Mouse (Mus musculus) spleen, embryonic (tissue): ENCODE results near the gene Sec14l1.

Source experiments
- CTCF ChIA-PET: fragments of 350-600 bp; sonication (Branson Sonifier 250); formaldehyde crosslinking; loops from one replicate; lab custom pipeline; 2022; lab: Charles Lee

The Sec14l1 gene

DNA sequence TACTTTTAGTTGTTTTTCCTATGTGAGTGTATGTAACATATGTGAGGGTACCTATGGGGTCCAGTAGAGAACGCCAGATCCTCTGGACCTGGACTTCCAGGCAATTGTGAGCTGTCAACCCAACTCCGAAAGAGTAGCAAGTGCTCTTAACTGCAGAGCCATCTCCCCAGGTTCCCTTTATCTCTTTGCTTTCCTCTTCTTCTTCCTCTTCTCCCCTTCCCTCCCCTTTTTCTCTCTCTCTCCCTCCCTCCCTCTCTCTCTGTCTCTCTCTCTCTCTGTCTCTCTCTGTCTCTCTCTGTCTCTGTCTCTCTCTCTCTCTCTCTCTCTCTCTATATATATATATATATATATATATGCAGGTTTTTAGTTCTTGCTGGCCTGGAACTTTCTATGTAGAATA lies 7.1 kb upstream of the Sec14l1 start:
- CTCF ChIA-PET = no interaction called here

DNA sequence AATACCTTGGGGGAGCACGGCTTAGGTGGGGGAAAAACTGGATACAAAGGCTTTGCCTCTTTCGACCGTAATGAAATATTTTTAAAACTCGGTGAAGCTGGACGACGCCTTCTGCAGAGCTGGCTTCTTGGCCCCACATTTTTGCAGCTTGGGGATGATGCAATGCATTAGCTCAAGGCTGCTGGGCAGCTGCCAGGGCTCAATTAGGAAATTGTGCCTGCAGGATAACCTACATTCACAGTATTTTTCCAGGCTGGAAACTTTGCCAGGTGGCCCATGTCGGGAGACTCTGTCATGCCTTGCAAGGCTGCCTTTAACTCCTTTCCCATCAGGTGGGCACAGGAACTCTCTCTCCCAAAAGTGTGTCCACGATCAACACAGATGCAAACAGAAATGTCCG lies 6.4 kb upstream of the Sec14l1 start:
- CTCF ChIA-PET = no interaction called here

- CTCF ChIA-PET = interaction anchor here (0.5 to 0.7 kb wide), 2 partner anchors 11 to 576 kb away, joined by 3 to 4 read pairs; no protein-coding TSS in a partner anchor
Observed at GRCm38 (mm10) chr11:117109179-117109954, 5.6 kb upstream of the Sec14l1 start.

DNA sequence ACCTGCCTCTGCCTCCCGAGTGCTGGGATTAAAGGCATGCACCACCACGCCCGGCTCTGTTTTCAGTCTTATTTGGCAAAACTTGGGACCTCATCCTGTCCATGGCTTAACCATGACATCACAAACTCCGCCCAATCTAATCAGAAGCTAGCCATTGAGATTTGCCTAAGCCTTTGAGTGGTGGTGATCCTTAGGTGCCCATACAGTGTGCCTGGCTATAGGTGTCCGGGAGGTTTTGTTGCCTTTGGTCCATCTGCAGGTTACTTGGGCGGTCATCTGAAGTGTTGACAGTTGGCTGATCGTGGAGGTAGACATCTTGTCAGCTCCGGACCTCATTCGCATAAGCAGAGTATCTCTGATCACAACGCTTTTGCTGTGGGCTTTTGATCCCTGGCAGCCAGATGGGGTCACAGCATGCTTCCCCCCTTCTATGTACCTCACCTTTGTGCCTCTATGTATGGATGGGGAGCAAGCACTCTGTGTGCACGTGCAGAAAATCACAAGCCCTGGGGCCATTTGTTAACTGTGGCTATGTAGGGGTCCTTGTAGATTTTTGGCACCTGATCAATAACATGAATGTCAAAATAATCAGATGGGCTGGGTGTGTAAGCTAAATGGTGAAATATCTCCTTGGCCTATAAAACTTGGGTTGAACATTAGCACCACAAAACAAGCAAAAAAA lies 2.9 kb upstream of the Sec14l1 start:
- CTCF ChIA-PET = interaction anchor here (0.7 kb wide), 1 partner anchor 29 kb away, joined by 13 read pairs; no protein-coding TSS in a partner anchor

DNA sequence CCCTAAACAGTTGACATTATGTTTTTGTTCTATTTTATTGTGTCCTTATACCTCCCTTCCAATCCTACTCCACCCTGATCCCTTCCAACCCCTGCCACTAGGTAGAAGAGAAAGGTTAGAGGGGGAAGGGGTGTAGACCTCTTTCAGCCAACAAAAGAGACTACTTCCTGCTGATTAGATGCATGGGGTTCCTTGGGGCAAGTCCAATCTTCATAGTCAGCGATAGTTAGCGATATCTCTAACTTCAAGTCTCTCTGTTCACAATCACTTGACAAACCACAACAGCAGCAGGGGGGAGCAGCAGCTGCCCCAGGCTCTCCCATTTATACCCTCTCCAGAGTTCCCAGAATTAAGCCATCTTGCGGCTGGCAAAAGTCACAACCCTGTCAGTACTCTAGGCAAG lies 2.3 kb upstream of the Sec14l1 start:
- CTCF ChIA-PET = no interaction called here

DNA sequence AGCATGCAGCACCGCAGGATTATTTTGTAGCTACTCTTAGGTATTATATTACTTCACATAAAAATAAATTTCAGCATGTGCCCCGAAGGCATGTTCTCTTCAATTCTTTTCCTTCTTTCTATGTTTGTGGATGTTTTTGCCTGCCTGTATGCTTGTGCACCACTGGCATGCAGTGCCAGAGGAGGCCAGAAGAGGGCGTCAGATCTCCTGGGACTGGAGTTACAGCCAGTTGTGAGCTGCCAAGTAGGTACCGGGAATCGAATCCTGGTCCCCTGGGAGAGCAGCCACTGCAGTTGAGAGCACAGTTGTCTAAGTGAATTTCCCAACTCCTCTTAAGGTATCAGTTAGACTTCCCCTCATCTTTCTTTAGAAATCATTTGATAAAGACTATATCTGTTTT lies 1.6 kb upstream of the Sec14l1 start:
- CTCF ChIA-PET = no interaction called here

DNA sequence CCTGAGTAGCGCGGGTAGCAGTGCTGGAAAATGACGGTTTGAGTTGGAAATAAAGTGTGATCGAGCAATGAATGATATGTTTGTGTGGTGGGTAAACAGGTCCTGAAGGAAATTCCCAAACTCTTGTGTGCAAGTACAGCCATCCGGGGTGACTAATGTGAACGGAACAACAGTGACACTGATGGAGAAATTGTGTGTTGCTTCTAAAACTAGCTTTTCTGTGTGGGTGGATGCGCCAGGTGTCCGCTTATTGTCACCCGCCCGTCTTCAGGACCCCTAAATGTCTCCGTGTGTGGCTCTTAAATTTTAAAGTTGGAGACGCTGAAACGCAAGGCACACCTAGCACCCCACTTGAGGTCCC lies 757 bp upstream of the Sec14l1 start:
- CTCF ChIA-PET = no interaction called here

DNA sequence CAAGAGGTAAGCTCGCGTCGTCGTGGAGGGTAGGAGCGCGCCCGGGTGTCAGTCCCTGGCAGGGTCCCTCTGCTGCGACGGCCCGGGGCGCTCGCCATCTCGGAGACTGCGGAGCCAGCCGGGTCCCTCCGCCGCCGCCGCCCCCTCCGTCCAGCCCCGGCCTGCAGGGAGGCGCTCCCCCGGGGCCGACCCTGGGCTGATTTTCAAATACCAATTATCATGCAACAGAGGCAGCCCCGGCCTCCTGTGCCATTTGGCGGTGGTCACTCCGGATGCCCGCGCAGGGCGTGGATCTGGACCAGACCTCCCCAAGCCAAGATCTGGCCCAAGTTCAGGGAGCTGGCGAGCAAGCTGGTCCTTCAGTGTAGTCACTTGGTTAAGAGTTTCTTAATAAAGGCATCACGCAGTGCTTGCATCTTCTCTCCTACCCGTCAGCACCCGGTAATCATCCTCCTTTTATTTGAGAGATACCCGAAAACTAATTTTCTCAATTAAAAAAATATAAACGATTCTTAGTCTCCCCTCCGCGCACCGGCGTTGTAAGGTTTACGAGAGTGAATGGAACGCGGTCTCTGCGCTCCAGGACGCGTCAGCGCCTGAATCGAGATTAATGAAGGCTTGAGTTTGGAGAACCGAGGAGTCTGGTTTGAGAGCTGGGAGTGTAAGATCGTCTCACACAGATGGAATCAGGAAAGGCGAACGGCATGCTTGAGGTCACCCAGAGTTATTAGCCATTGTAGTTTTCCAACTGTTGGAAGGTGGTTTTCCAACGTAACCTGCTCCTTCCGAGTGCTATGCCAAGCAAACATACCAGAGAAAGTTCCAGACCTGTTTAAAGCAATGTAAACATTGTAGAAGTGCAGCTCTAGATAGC lies 615 bp downstream of the Sec14l1 start:
- CTCF ChIA-PET = no interaction called here

DNA sequence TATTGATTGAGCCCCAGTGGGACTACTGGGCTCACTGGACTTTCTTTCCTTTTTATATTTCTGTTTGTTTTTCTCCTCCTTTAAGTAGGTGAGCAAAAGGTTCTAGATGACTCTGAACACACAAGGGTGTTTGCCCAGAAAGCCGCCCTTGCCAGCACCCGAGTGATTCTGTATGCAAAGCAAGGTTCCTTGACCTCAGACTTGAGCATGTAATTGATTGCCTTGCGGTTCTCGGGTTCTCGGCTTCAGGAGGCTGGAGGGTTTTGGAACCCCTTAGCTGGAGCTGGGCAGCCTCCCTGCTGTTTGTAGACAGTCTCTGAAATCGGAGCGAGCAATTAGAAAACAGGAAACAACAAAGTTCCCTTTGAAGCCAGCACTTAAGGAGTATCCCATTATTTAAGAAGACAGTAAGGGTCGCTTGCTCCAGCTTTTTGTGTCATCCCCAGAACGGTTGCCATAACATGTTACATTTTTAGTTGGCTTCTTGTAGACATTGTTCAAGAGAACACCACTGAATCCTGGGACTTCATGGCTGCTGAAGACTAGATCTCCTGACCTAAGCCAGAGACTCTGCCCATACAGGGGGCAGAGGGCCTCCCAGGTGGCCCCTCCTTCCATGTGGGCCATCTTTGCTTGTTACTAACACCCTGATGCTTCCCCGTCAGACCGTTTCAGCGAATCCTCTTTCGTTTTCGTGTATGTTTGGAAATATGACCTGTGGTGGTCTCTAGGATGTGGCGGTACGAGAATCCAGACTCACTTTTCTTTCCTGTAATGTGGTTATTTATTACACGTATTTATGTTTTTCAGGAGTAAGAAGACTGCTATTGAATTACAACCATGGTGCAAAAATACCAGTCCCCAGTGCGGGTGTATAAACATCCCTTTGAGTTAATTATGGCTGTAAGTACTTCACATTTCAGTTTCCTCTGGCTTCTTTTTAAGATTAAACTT lies 1.7 kb downstream of the Sec14l1 start:
- CTCF ChIA-PET = no interaction called here

DNA sequence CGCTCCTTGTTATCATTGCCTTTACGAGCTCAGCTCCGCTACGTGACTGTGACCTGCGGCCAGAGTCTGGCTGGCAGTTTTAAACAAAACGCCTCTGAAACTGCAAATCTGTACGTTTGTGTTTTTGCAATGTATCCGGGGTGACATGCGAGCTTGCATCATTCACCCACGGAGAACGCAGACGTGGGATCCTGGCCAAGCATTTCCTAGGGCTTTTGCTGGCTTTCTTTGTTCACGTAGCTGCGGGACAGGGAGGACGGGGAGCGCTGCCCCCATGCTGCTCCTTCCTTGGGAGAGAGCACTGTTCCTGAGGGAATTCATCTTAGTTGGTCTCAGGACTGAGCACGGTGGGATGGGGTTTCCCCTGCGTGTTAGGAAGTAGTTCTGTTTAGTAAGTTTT lies 2.4 kb downstream of the Sec14l1 start:
- CTCF ChIA-PET = no interaction called here

DNA sequence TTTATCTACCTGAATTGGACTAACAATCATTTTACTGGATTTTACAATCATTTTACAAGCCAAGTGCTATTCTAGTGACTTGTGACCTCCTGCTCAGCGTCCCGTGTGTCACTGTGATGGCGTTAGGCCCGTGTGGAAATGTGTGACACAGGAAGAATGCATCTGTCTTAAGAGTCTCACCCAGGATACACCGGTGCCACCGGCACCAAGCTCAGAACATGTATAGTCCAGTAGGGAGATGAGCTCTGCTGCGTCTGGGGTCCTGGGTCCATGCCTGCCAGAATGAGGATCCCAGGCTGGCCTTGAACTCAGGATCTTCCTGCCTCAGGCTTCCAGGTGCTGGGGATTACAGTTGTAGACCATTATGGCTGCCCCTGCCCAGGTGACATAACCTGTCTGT lies 2.8 kb downstream of the Sec14l1 start:
- CTCF ChIA-PET = interaction anchor here (0.6 kb wide), 1 partner anchor 31 kb away, joined by 4 read pairs; no protein-coding TSS in a partner anchor

GRCm38 (mm10) chr11:117118248-117118647 lies 3.3 kb downstream of the Sec14l1 start:
- CTCF ChIA-PET = interaction anchor here (0.6 to 0.7 kb wide), 2 partner anchors 32 to 220 kb away, joined by 4 to 5 read pairs; no protein-coding TSS in a partner anchor

DNA sequence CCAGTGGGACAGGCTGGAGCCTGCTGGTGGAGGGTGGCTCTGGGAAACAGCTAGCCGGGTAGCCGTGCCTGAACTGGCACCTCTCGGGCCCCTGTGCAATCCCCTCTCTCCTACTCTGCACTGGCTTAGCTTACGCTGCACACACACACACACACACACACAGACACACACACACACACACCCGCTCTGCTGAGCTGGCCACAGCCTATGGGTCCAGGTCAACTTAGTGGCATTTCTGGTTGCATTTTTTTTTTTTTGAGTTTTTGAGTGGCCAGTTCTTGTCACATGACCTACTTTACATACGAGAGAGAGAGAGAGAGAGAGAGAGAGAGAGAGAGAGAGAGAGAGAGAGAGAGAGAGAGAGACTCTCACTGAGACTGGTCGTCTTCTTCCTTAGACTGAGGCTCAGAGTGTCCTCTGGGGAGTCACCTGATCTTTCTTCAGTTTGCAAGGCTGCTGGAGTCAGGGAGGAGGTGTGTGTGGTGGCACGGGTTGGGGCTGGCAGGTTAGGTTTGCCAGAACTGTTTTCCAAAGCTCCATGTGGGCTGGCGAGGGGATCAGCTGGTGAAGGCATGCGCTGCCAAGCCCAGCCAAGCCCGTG lies 3.9 kb downstream of the Sec14l1 start:
- CTCF ChIA-PET = interaction anchor here (0.7 kb wide), 1 partner anchor 220 kb away, joined by 5 read pairs; no protein-coding TSS in a partner anchor

GRCm38 (mm10) chr11:117119723-117120122 lies 4.8 kb downstream of the Sec14l1 start:
- CTCF ChIA-PET = interaction anchor here (1.1 kb wide), 1 partner anchor 10 kb away, joined by 3 read pairs; no protein-coding TSS in a partner anchor

DNA sequence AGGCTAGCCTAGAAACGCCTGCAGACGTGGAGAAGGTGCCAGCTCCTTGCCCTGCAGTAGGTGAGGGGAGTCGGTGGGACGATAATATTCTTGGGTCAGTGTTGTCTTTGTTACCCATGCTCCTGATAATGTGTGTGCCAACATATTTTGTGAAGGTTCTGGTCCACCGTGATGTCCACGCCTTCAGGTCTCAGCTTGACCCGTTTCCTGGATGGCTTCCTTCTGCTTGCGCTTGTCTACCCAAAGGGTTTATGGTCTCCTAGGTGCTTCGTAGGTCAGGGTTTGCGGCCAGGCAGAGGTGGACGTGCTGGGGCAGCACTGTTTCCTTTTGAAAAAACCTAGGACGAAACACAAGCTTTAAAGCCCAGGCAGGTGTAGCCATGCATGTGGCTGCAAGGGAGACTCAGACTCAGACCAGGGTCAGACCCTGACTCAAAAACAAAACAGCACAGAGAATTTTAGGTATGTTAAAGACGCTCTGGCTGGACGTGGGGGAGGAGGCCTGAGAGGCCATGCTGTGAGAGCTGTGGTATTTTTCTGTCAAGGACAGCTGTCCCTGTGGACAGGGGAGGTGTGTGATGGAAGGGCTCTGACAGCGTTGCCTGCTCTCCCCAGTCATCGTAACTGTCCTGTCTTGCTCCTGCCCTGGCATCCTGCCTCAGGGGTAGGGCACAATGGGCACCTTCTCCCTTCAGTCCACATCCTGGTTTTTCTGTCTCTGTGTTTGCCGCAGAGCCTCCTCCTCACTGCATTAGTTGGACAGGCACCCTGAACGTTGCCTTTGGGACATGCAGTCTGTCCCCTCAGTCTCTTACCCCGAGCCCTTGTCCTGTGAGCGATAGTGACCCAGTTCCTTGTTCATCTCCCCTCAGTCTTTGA lies 5.6 kb downstream of the Sec14l1 start:
- CTCF ChIA-PET = interaction anchor here (0.6 to 1.1 kb wide), 2 partner anchors 11 to 17 kb away, joined by 3 to 5 read pairs; no protein-coding TSS in a partner anchor

GRCm38 (mm10) chr11:117121164-117121535 lies 6.2 kb downstream of the Sec14l1 start:
- CTCF ChIA-PET = no interaction called here

GRCm38 (mm10) chr11:117121954-117122353 lies 7.0 kb downstream of the Sec14l1 start:
- CTCF ChIA-PET = no interaction called here

DNA sequence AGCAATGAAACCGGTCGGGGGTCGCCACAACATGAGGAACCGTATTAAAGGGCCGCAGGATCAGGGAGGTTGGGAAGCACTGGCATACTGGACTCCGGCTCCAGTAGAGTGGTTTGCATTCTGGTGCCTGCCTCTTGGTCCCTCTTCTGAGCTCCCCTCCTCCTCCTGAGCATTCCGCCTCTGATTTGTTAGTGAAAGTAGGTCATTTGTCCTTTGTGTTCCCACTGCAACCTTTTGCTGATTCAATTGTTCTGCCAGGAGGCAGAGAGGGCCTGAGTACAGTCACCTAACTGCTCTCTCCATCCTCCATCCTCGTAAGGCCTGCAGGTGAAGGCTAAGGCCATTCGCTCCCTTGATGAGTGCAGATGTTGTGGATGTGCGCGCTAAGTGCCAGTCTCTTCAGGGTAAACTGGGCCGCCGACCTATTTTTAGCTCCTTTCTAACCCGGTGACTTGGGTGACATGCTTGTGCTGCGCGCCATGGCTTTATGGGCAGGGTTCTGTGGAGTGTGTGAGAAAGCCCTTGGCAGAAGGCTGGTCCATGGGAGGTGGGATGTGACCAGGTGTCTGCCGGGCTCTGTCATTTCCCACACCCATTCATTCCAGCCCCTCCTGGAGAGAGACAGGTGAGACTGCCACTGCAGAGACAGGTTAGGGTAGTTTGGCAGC lies 8.6 kb downstream of the Sec14l1 start:
- CTCF ChIA-PET = interaction anchor here (0.5 kb wide), 1 partner anchor 273 kb away, joined by 4 read pairs; no protein-coding TSS in a partner anchor
